Mouse (Mus musculus): ENCODE data around the gene Runx2. TPM values are rescaled to one million over a fixed set of nuclear protein-coding genes. Genes with fewer than 3 reads are reported as not detected.

Runx2 gene
- polyA plus RNA-seq, 1 experiment from 2014 or later, result 0.89 TPM

DNA sequence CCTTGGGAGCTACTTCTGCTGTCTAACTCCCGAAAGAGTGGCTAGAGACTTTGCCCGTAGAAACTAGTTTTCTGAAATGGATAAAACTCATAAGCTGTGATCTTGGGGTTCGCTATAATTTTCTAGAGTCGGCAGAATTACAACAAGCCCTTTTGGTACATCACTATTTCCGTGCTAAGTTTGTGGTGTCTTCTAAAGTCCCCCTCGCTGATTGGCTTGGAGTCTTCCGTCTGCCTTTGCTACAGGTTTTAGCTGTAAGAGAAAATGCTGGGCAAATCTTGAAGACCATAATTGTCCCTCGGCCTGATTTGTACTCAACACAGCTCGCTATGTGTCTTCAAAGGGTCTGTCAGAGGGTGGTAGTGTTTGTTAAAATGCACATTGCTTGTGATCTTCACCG is 205.2 kb downstream of the Runx2 start:
- H3K27ac ChIP-seq (ENCODE audit: low read length), result no peak overlapping the region
- no peaks in the 10 kb centered on the region; the same call in 1 of the 2 replicates for H3K4me1 ChIP-seq (ENCODE audit: control insufficient read depth, insufficient read depth, low read length)
- H3K36me3 ChIP-seq (ENCODE audit: control insufficient read depth, insufficient read depth, low read length), result no peaks in the 10 kb centered on the region
- 77% methylated on average over 10 of the region's 10 CpGs for WGBS
- H3K9ac ChIP-seq (ENCODE audit: low read length), result no peak overlapping the region
- no peak for ATAC-seq (ENCODE audit: insufficient read depth, low FRiP score)
- 0 out of 2 replicates have a peak, but pooled peaks cover 3% of the 10 kb centered on the region for H3K27me3 ChIP-seq (ENCODE audit: control insufficient read depth, insufficient read depth, low read length)
- H3K9me3 ChIP-seq (replicated peaks; ENCODE audit: control insufficient read depth, low read length), result no peaks in the 10 kb centered on the region
- no peak overlapping the region for H3K4me3 ChIP-seq (replicated peaks; ENCODE audit: low read length)
- H3K4me2 ChIP-seq (ENCODE audit: low read depth, low read length), result no peak overlapping the region

DNA sequence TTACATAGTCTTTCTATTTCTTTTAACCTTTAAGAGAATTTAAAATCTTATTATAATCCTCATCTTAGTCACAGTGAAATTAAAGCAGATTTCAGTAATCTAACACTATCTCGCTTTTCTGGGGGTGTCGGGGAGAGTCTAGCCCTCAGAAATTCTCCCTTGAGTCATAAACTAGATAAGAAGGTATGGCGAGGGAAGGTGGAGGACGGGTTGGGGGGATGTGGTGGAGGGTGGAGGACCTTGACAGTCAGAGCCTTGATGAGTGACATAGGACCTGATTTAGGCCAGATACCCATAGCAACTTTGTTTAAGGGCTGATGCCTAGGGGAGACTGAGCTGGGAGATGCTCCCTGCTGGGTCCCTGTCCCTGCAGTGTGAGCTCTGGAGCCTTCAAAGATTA is 205.7 kb downstream of the Runx2 start:
- Histone ChIP-seq H3K4me1 (ENCODE audit: control insufficient read depth, insufficient read depth, low read length) (no peaks in the 10 kb centered on the region; the same call in 1 of the 2 replicates), H3K27me3 (ENCODE audit: control insufficient read depth, insufficient read depth, low read length) (0 out of 2 replicates have a peak, but pooled peaks cover 3% of the 10 kb centered on the region), H3K27ac (ENCODE audit: low read length) (no peak overlapping the region), H3K36me3 (ENCODE audit: control insufficient read depth, insufficient read depth, low read length) (no peaks in the 10 kb centered on the region), H3K4me3 (replicated peaks; ENCODE audit: low read length) (no peak overlapping the region), H3K9me3 (replicated peaks; ENCODE audit: control insufficient read depth, low read length) (no peaks in the 10 kb centered on the region), H3K9ac (ENCODE audit: low read length) (no peak overlapping the region), H3K4me2 (ENCODE audit: low read depth, low read length) (no peak overlapping the region)
- 75% methylated on average over 4 of the region's 4 CpGs for WGBS
- ATAC-seq (ENCODE audit: insufficient read depth, low FRiP score), result no peak

DNA sequence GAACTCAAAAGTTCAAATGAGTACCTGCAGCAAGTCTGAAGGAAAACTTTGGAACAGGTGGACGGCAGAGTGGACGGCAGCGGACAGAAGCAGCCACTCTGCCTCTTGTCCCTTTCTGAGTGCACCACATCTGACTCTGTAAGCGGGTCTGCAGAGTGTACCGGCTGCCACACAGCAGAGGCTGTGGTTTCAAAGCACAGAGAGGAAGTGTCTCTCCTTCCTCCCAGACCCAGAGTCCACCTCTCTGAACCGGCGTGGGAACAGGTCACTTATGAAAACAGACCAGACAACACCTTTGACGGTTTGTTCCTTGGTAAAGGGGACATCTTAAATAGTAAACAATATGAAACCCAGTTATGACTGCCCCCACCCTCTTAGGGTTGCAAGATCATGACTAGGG is 207.2 kb downstream of the Runx2 start:
- Histone ChIP-seq H3K36me3 (ENCODE audit: control insufficient read depth, insufficient read depth, low read length) (no peaks in the 10 kb centered on the region), H3K4me1 (ENCODE audit: control insufficient read depth, insufficient read depth, low read length) (peaks cover 5% of the 10 kb centered on the region; the same call in 1 of the 2 replicates), H3K4me3 (replicated peaks; ENCODE audit: low read length) (no peak overlapping the region), H3K9me3 (replicated peaks; ENCODE audit: control insufficient read depth, low read length) (no peaks in the 10 kb centered on the region), H3K4me2 (ENCODE audit: low read depth, low read length) (no peak overlapping the region), H3K27ac (ENCODE audit: low read length) (no peak overlapping the region), H3K27me3 (ENCODE audit: control insufficient read depth, insufficient read depth, low read length) (0 out of 2 replicates have a peak, but pooled peaks cover 3% of the 10 kb centered on the region), H3K9ac (ENCODE audit: low read length) (no peak overlapping the region)
- WGBS, result 80% methylated on average over 8 of the region's 8 CpGs
- no peak for ATAC-seq (ENCODE audit: insufficient read depth, low FRiP score)

- H3K36me3 ChIP-seq (ENCODE audit: control insufficient read depth, insufficient read depth, low read length), result no peaks in the 10 kb centered on the region
- H3K4me3 ChIP-seq (replicated peaks; ENCODE audit: low read length), result no peak overlapping the region
- no peaks in the 10 kb centered on the region for H3K9me3 ChIP-seq (replicated peaks; ENCODE audit: control insufficient read depth, low read length)
- no peak overlapping the region for H3K27ac ChIP-seq (ENCODE audit: low read length)
- 0 out of 2 replicates have a peak, but pooled peaks cover 3% of the 10 kb centered on the region for H3K27me3 ChIP-seq (ENCODE audit: control insufficient read depth, insufficient read depth, low read length)
- ATAC-seq (ENCODE audit: insufficient read depth, low FRiP score), result no peak
- H3K4me2 ChIP-seq (ENCODE audit: low read depth, low read length), result no peak overlapping the region
- H3K4me1 ChIP-seq (ENCODE audit: control insufficient read depth, insufficient read depth, low read length), result peaks cover 12% of the 10 kb centered on the region; the same call in 1 of the 2 replicates
- H3K9ac ChIP-seq (ENCODE audit: low read length), result no peak overlapping the region
- 81% methylated on average over 7 of the region's 7 CpGs for WGBS
These were observed 208.4 kb downstream of the Runx2 start for GRCm38 (mm10) chr17:44606245-44606644.

- WGBS, result 85% methylated on average over 3 of the region's 3 CpGs
- Histone ChIP-seq H3K9ac (ENCODE audit: low read length) (no peak overlapping the region), H3K4me3 (replicated peaks; ENCODE audit: low read length) (no peak overlapping the region), H3K36me3 (ENCODE audit: control insufficient read depth, insufficient read depth, low read length) (no peaks in the 10 kb centered on the region), H3K9me3 (replicated peaks; ENCODE audit: control insufficient read depth, low read length) (no peaks in the 10 kb centered on the region), H3K27ac (ENCODE audit: low read length) (no peak overlapping the region), H3K4me2 (ENCODE audit: low read depth, low read length) (no peak overlapping the region), H3K27me3 (ENCODE audit: control insufficient read depth, insufficient read depth, low read length) (0 out of 2 replicates have a peak, but pooled peaks cover 3% of the 10 kb centered on the region), H3K4me1 (ENCODE audit: control insufficient read depth, insufficient read depth, low read length) (peaks cover 13% of the 10 kb centered on the region; the same call in 1 of the 2 replicates)
- ATAC-seq (ENCODE audit: insufficient read depth, low FRiP score), result no peak
These were observed 208.8 kb downstream of the Runx2 start for GRCm38 (mm10) chr17:44605749-44606148.

- no peak overlapping the region for H3K9ac ChIP-seq (ENCODE audit: low read length)
- H3K9me3 ChIP-seq (replicated peaks; ENCODE audit: control insufficient read depth, low read length), result no peaks in the 10 kb centered on the region
- no peak overlapping the region for H3K27ac ChIP-seq (ENCODE audit: low read length)
- H3K4me1 ChIP-seq (ENCODE audit: control insufficient read depth, insufficient read depth, low read length), result peaks cover 13% of the 10 kb centered on the region; the same call in 1 of the 2 replicates
- no peak overlapping the region for H3K4me3 ChIP-seq (replicated peaks; ENCODE audit: low read length)
- no peak for ATAC-seq (ENCODE audit: insufficient read depth, low FRiP score)
- no peaks in the 10 kb centered on the region for H3K36me3 ChIP-seq (ENCODE audit: control insufficient read depth, insufficient read depth, low read length)
- 65% methylated on average over 4 of the region's 4 CpGs for WGBS
- no peaks in the 10 kb centered on the region for H3K27me3 ChIP-seq (ENCODE audit: control insufficient read depth, insufficient read depth, low read length)
- H3K4me2 ChIP-seq (ENCODE audit: low read depth, low read length), result no peak overlapping the region
These were observed 211.4 kb downstream of the Runx2 start for GRCm38 (mm10) chr17:44603170-44603569.

GRCm38 (mm10) chr17:44601317-44602021 is 213.1 kb downstream of the Runx2 start:
- H3K36me3 ChIP-seq (ENCODE audit: control insufficient read depth, insufficient read depth, low read length), result no peaks in the 10 kb centered on the region
- 54% methylated on average over 11 of the region's 11 CpGs for WGBS

GRCm38 (mm10) chr17:44599856-44600255 is 214.7 kb downstream of the Runx2 start:
- Histone ChIP-seq H3K27me3 (ENCODE audit: control insufficient read depth, insufficient read depth, low read length) (no peaks in the 10 kb centered on the region), H3K4me1 (ENCODE audit: control insufficient read depth, insufficient read depth, low read length) (peaks cover 13% of the 10 kb centered on the region; the same call in 1 of the 2 replicates), H3K27ac (ENCODE audit: low read length) (no peak overlapping the region), H3K9ac (ENCODE audit: low read length) (no peak overlapping the region), H3K9me3 (replicated peaks; ENCODE audit: control insufficient read depth, low read length) (no peaks in the 10 kb centered on the region), H3K36me3 (ENCODE audit: control insufficient read depth, insufficient read depth, low read length) (no peaks in the 10 kb centered on the region), H3K4me3 (replicated peaks; ENCODE audit: low read length) (no peak overlapping the region), H3K4me2 (ENCODE audit: low read depth, low read length) (no peak overlapping the region)
- WGBS, result 74% methylated on average over 1 of the region's 1 CpGs
- ATAC-seq (ENCODE audit: insufficient read depth, low FRiP score), result no peak

More at GRCm38 (mm10) chr17:44601317-44602021, 213.1 kb downstream of the Runx2 start:
- H3K27ac ChIP-seq (ENCODE audit: low read length), result no peak overlapping the region
- no peaks in the 10 kb centered on the region for H3K9me3 ChIP-seq (replicated peaks; ENCODE audit: control insufficient read depth, low read length)
- peaks cover 13% of the 10 kb centered on the region; the same call in 1 of the 2 replicates for H3K4me1 ChIP-seq (ENCODE audit: control insufficient read depth, insufficient read depth, low read length)
- H3K9ac ChIP-seq (ENCODE audit: low read length), result no peak overlapping the region
- H3K4me2 ChIP-seq (ENCODE audit: low read depth, low read length), result no peak overlapping the region
- H3K27me3 ChIP-seq (ENCODE audit: control insufficient read depth, insufficient read depth, low read length), result no peaks in the 10 kb centered on the region
- H3K4me3 ChIP-seq (replicated peaks; ENCODE audit: low read length), result no peak overlapping the region
- ATAC-seq (ENCODE audit: insufficient read depth, low FRiP score), result peak; percentile 47; the same call in 1 of the 2 replicates

DNA sequence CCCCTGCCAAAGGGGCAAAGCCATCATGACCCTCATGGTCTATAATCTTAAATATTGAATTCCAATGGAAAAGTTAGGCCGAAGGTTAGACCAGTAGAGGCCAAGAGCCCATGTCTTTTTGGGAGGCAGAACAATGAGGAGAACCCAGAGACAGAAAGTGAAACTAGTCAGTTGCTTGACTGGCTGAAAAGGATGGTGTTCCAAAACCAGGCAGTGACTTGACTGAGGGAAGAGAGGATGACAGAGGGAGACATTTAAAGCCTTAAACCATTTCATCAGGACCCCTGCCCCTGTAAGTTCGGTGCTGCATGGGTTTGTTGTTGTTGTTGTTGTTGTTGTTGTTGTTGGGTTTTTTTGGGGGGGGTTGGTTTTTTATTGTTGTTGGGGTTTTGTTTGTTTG is 215.5 kb downstream of the Runx2 start:
- H3K27ac ChIP-seq (ENCODE audit: low read length), result no peak overlapping the region
- no peaks in the 10 kb centered on the region for H3K36me3 ChIP-seq (ENCODE audit: control insufficient read depth, insufficient read depth, low read length)
- H3K4me2 ChIP-seq (ENCODE audit: low read depth, low read length), result no peak overlapping the region
- 90% methylated on average over 2 of the region's 2 CpGs for WGBS
- H3K9me3 ChIP-seq (replicated peaks; ENCODE audit: control insufficient read depth, low read length), result no peaks in the 10 kb centered on the region
- H3K4me1 ChIP-seq (ENCODE audit: control insufficient read depth, insufficient read depth, low read length), result peaks cover 13% of the 10 kb centered on the region; the same call in 1 of the 2 replicates
- H3K9ac ChIP-seq (ENCODE audit: low read length), result no peak overlapping the region
- no peaks in the 10 kb centered on the region for H3K27me3 ChIP-seq (ENCODE audit: control insufficient read depth, insufficient read depth, low read length)
- no peak overlapping the region for H3K4me3 ChIP-seq (replicated peaks; ENCODE audit: low read length)
- ATAC-seq (ENCODE audit: insufficient read depth, low FRiP score), result no peak
